Mouse (Mus musculus): ENCODE results near the gene Gm281.

- TF ChIP-seq CTCF (IDR thresholded peaks at IDR 0.05) (no peak), POLR2A (IDR thresholded peaks at IDR 0.05; ENCODE audit: insufficient read depth, low read depth, low read length) (no peak)
These were observed 7.8 kb downstream of the Gm281 start for GRCm38 (mm10) chr14:13906461-13906860.

Measured in heart, adult 2 months (tissue).